Mouse (Mus musculus): Measurements from ENCODE around the gene Trcg1.
"Not testable (repeated sequence)": the region's sequence is repeated elsewhere in the genome, so short reads cannot be mapped to it uniquely, and the experiment has no call there.

Gene Trcg1

DNA sequence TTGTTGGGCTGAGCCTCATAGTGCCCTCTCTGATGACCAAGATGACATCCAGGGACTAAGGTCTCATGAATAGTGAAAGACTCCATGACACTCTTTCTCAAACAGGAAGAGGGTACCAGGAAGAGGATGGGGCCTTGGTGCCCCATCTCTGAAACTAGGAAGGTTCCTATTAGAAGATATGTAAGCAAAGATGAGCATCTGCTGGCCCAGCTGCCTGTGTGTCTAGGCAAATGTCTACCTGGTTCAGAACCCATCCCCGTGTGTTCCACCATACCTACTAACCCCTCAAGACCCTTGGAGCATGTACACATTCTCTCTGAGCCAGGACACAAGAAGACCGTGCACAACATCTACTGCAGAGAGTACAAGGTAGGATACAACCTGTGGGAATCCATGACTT lies at the start of gene Trcg1:
Gene Trcg1 (plus strand): TSS at position 301 of the 400 bp plus-strand sequence.
- no peak for DNase-seq

DNA sequence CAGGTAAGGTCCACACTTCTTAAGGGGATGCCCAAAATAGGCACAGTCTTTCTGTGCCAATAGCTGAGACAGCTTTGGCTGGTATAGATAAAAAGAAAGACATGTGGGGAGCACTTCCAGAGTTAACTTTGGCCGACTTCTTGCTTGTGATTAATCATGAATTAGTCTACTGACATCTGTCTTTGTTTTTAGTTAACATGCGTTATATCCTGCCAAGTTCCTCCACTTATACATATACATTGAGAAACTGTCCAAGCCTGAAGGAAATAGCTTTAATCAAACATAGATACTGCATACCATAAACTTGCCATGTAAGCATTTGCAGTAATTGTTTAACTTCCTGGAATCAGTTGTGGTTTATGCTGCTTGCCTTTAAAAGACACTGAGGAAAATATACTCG lies 39.6 kb upstream of the Trcg1 start:
- DNase-seq, result no peak

- no peak for DNase-seq
Measured at GRCm38 (mm10) chr9:57197414-57197813, 38.9 kb upstream of the Trcg1 start.

GRCm38 (mm10) chr9:57202981-57203380 lies 33.4 kb upstream of the Trcg1 start:
- DNase-seq, result no peak

DNA sequence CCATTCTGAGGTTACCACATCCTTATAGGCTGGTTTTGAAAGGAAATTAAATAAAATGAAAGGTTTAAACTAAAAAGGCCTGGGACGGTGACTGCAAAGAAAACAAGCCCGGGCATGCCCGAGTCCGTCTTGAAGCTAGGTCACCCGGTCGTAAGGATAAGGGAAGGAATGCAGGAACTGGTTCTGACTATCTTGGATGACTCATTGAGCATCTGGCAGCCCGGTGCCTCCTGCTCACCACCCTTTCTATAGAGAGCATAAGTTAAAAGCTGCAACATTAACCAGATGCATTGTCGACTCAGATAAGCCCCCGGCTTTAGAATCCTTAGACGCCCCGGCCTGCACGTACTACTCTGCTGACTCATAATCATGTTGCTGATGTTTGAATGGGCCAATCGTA lies 32.8 kb upstream of the Trcg1 start:
- DNase-seq, result not testable (repeated sequence)

DNA sequence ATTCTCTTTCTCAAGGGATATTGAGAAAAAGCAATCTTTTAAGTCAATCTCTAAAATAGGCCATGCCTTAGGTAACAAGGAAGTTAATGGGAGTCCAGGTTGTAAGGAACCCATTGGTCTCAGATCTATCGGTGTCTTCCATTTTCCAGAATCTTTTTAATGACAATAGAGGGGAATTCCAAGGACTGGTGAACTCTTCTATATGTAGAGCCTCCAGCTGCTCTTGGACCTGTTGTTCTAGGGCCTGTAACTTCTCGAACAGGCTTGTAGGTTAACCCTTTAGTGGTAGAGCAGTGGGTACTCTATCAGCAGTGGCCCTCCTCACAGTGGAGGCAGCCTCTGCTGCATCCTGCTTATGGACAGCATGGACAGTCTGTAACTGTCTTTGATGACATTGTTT lies 29.5 kb upstream of the Trcg1 start:
- no peak for DNase-seq

DNA sequence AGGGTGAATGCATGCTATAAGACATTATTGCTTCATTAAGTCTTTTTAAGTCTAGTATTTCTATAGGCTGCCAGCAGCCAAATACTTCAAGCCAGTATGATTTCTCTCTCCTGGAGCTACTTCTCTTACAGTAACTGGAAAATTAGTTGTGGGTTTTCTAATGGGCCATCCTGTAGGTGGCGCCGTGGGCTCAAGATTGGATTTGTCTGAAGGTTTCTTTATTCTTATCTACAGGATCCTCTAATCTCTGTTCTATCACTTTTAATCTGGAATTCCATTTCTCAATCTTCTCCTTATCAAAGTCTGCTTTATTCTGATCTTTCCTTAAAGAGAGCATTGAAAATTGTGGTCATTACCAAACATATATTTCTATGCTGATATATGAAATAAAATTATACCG lies 27.0 kb upstream of the Trcg1 start:
- peak; percentile 18 for DNase-seq

DNA sequence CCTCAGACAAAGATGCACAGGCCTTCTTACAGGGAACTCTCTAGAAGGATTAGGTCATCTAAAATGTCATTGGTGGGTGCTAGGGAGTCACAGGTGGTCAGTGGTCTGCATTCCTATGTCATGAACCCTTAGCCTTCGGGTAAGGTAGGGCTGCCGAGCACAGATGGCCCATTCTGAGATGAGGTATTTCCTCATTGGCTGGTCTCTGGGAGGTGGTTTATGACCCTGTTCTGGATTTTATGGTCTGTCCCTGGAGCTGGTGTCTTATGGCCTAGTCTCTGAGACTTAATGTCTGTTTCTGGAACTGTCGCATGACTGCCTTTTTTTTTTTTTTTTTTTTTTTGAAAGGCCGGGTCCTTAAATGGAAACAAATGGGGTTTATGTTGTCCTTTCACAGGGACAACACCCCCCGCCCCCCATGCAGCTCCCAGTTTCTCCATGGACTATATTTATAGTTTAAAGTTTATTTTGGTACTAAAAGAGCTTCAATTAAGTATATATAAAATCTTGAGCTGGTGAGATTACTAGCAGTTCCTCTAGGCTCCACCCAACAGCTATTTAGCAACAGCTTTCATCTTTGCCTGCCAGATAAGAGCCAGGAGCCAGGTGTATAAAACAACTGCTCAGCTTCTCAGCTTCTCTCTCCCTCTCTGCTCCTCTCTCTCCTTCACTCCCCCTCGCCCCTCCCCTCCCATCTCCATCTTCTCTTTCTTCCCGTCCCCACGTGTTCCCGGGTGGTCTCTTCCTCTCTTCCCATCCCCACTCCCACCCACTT lies 23.7 kb upstream of the Trcg1 start:
- peak; percentile 44 for DNase-seq

DNA sequence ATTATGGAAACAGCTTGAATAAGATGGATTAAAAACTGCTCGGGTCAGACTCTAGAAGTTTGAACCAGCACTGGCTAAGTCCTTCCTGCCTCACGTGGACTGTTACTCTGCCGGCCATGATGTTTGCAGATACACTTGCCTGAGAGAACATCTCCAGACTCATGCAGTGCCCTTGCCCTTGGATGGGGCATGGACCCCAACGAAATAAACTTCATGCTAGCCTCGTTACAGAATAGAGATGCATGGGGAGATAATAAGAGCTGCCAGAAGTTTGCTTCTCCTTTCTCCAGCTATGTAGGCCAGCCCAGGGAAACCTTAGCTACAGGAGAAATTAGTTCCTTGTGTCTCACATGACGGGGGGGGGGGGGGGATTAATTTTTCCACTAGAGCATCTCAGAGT lies 21.9 kb upstream of the Trcg1 start:
- peak; percentile 67 for DNase-seq

- DNase-seq, result peak; percentile 21
Measured at GRCm38 (mm10) chr9:57217220-57217619, 19.1 kb upstream of the Trcg1 start.

DNA sequence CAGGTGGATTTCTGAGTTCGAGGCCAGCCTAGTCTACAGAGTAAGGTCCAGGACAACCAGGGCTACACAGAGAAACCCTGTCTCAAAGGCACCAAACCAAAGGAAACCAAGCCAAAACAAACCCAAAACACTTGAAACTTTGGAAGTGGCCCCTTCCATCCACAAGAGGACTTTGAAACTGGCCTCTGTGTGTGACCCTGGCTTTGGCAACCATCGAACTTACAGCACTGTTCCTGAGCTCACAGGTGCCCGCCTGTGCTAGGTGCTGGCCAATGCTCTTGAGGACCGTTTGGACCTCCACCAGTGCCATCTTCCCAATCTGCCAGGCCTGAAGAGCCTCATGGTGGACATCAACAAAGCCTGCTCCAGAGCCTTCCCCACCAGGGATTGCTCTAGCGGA lies 17.6 kb upstream of the Trcg1 start:
- DNase-seq, result peak; percentile 69

GRCm38 (mm10) chr9:57219511-57219910 lies 16.8 kb upstream of the Trcg1 start:
- DNase-seq, result peak; percentile 56

DNA sequence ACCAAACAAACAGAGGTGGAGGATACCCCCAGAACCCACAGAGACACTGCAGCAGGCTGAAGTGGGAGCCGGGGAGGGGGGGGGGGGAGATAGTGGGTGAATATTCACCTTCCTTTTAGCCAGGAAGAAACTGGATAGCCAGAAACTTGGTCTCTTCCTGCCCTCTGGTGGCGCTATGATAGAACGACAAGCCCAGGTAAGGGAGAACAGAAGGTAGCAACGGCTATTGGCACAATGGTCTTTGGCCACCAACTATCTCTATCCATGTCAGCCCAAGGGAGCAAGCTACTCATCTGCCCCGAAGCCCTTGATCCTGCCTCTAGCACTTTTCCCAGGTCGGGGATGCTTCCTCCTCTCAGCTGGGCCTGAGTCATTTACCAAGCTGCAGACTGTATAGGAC lies 16.0 kb upstream of the Trcg1 start:
- peak; percentile 82 for DNase-seq

GRCm38 (mm10) chr9:57223341-57223740 lies 13.0 kb upstream of the Trcg1 start:
- DNase-seq, result peak; percentile 40

DNA sequence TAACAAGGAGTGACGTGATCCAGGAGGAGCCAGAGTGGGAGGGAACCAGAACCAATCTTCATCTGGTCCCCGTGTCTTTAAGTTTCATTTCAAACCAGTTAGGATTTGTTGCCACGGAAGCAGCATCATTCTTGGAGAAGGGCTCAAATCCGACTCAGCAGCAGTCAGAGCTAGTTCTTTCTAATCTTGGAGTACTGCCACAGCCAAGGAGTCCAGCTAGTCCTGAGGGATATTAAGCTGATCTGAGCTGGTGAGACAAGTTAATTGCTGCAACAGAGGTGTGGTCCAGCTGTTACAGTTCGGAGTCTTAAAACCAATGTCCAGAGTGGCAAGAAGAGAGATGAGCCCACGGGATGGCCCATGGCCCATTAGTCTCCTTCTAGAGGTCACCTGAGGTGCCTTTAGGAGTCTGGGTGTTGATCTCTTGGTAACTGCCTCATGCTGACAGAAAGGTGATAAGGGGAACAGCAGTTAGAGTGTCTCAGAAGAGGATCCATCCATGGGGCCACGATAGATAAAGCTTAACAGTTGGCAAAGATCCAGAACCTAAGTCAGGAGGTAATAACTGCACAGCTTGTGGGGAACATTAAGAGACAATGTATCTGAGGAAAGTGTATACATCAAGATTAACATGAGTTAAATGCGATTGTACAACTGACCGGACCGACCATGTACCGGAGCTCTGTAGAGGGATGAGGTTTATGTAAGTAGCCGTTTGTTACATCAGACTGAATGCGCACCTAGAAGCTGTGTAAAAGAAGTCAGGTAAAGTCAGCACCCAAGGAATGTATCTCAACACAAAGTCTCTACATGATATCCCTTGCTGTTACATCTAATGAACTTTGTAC lies 10.4 kb upstream of the Trcg1 start:
- peak; percentile 92 for DNase-seq

GRCm38 (mm10) chr9:57226628-57227122 lies 9.7 kb upstream of the Trcg1 start:
- peak; percentile 23 for DNase-seq

DNA sequence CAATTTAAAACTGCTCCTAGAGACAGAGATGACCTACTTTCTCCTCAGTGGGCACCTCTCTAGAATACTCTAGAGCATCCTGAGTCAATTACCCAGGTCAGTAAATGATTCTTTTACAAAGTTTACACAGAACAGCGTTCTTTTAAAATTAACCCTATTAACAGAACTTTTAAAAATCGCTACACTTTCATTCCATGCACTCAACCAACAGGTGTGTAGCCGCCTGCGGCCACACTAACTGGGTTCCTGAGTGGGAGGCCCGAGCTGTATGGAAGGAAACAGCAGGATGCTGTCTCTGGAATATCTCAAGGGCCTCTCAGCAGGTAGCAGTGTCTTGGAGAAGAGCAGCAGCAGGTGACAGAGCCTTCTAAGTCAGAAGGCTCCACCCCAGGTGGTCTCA lies 9.2 kb upstream of the Trcg1 start:
- DNase-seq, result no peak

- DNase-seq, result peak; percentile 70
Measured at GRCm38 (mm10) chr9:57228186-57228585, 8.2 kb upstream of the Trcg1 start.

DNA sequence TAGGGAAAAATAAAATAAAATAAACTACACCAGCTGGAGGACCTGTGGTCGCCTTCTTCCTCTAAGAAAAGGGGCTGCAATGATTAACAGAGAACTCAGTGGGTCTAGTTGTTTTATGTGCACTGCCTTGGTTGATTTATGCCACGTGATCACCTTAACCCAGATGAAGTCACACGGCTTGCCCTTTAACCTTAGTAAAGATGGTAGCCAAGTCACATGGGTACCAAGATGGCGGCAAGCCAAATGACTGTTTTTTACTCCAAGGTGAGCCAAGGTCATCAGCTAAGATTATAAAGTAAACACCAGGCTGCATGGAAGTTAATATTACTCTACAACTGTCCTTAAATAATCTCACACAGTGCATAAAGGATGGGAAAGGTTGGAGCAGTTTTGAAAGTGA lies 6.6 kb upstream of the Trcg1 start:
- DNase-seq, result peak; percentile 66

DNA sequence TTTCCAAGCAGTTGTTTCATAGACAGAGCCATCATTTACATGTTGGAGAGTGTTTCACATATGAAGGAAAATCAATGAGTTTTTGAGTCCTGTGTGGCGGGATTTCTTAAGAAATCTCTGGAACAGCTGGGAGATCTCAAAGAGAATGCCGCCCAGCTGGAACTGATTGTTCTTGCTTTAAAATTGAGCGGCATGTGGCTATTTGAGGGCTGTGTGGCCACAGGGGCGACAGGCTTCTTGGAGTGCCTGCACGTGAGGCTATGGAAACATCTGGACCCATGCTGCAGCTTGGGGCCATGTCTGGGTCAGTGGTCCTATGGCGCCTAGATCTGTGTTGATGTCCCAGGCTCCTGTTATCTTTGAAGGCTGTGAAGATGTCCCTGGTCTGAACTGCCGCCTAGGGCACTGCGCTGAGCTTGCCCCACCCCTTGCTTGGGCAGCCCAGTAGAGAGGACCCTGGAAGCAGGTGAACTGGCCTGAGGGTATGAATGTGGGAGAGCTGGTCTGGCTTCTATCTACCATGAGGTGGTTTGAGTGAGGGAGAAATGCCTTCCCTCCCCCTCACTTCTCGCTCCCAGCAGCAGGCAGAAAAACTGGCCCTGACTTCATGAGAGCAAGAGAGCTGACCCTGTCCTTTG lies 6.1 kb upstream of the Trcg1 start:
- peak; percentile 91 for DNase-seq

DNA sequence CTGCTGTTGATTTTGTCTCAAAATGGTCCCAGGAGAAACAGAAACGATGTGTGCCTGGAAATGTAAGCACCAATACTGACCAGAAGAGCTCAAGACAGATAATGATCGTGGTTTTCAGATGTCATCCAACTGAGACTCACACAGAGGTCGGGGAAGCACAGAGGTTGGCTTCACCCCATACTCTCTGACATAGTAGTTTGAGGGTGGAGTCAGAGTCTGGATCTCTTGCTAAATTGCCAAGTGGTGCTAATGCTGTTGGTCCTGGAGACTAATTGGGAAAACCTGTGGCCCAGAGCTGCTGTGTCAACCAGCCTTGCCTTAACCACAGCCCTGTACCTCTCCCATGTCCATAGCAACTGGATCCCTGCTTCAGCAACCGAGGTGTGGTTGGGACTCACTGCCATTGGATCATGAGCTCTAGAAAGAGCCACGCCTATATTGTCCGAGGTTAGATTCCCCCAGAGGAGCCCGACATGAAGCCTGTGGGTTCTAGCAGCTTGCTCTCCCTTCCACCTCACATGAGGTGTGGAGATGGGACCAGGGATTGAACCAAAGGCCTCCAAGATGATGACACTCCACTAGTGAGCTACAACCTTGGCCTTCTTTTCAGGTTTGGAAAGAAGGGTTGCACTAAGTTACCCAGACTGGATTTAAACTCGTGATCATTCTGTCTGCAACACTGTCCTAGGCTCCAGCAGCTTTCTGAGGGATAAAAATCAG lies 4.7 kb upstream of the Trcg1 start:
- DNase-seq, result peak; percentile 84

DNA sequence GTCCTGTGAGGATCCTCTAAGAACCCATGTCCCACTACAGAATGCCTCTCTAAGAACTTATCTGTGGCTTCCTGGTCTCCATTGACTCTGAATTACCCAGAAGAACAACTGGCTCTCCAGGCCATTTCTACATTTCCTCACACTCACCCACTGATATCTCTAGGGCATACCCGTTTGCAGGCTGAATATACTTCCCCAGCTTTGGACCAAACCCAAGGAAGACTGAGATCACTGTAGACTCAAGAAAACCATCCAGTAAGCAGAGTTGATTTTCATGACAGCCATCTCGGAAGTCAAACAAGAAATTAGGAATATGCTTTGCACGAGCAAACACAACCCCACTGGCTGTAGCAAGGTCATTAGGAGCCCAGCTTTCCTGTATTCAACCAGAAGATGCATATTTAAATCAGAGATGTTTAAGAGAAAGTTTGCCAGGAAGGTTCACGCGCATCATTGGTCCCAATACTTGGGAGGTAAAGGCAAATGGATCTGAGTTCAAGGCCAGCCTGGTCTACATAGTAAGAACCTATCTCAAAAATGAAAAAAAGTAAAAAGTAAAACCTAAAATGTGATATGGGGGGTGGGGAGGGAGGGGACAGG lies 3.9 kb upstream of the Trcg1 start:
- peak; percentile 59 for DNase-seq
